Mouse (Mus musculus) embryonic facial prominence, embryonic 15.5 days (tissue): Measurements from ENCODE around the gene Gm28048. TPM values are rescaled to one million over a fixed set of nuclear protein-coding genes. Genes with fewer than 3 reads are reported as not detected.

Source experiments
- ATAC-seq: fragments of 200-750 bp; cut with Nextera tagmentation; 2 replicates; pipeline ENCODE4 v1.8.0; 2017; ENCODE audit warnings: low read depth, moderate TSS enrichment; ENCODE audit not compliant: insufficient number of reproducible peaks, low FRiP score, low TSS enrichment
- H3K27ac ChIP-seq: fragments of 300-500 bp; sonication (generic); replicated peaks from 2 replicates; pipeline ENCODE4 v1.5.1; 2015; ENCODE audit warnings: mild to moderate bottlenecking, inconsistent platforms
- H3K27me3 ChIP-seq: fragments of 300-500 bp; sonication (generic); 2 replicates; pipeline ENCODE4 v1.6.1; 2015; ENCODE audit warnings: inconsistent platforms
- H3K36me3 ChIP-seq: fragments of 300-500 bp; sonication (generic); 2 replicates; pipeline ENCODE4 v1.6.1; 2015; ENCODE audit warnings: mild to moderate bottlenecking, inconsistent platforms
- H3K4me1 ChIP-seq: fragments of 300-500 bp; sonication (generic); 2 replicates; pipeline ENCODE4 v1.6.1; 2015; ENCODE audit warnings: inconsistent platforms
- H3K4me2 ChIP-seq: fragments of 300-500 bp; sonication (generic); replicated peaks from 2 replicates; pipeline ENCODE4 v1.6.1; 2015; ENCODE audit warnings: mild to moderate bottlenecking, inconsistent platforms
- H3K4me3 ChIP-seq: fragments of 300-500 bp; sonication (generic); replicated peaks from 2 replicates; pipeline ENCODE4 v1.5.1; 2015; ENCODE audit warnings: mild to moderate bottlenecking, inconsistent platforms
- H3K9ac ChIP-seq: fragments of 300-500 bp; sonication (generic); 2 replicates; pipeline ENCODE4 v1.6.1; 2015; ENCODE audit warnings: inconsistent platforms
- H3K9me3 ChIP-seq: fragments of 300-500 bp; sonication (generic); replicated peaks from 2 replicates; pipeline ENCODE4 v1.6.1; 2016; ENCODE audit warnings: inconsistent platforms
- WGBS: fragments of 180-500 bp; shearing (Covaris S2); methylation state at CpG from one replicate; pipeline ENCODE4 v1.1.7; 2015; 5-methylcytosine and 5-hydroxymethylcytosine counted together
- polyA plus RNA-seq: library from polyadenylated mRNA; unstranded; fragments of >200 nt; fragmentation: Nextera tagmentation; extraction: Ambion mirVana; gene quantifications from 2 replicates; pipeline ENCODE4 v1.2.1, GENCODE M21; 2015

Gene Gm28048
- polyA plus RNA-seq, 1 experiment from 2014 or later: 11.5 TPM

DNA sequence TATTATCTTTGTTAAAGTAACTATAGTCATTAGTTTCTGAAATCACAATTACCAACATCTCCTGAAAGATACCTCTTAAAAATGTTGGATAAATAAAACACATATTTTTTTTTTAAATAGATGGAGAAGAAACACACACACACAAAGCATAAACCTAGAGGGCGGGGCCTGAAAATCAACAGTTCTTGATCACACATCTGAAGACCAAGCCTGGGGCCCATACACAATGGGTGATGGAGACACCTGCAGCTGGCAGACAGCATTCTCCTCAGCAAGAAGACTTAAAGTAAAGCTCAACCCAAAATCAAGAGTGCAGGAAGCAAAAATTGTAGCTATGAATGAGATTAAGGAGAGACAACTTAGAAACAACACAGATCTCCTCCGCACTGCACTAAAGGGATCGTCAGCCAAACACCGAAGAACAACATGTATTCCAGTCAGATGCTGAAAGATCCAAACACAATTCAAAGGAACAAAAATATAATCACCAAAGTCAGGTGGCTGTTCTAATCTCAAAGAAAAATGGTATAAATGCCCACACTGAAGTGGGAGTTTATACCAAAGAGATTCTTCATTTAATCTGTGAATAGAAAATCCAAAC, 44.1 kb downstream of the Gm28048 start:
- 94% methylated on average over 4 of the region's 4 CpGs for WGBS

GRCm38 (mm10) chr11:22936446-22937125, 45.3 kb downstream of the Gm28048 start:
- Histone ChIP-seq H3K9ac (no peak overlapping the region), H3K27me3 (no peaks in the 10 kb centered on the region), H3K9me3 (no peaks in the 10 kb centered on the region), H3K4me3 (no peak overlapping the region), H3K4me2 (no peak overlapping the region), H3K4me1 (no peaks in the 10 kb centered on the region), H3K27ac (no peak overlapping the region), H3K36me3 (no peaks in the 10 kb centered on the region)
- WGBS: 51% methylated on average over 5 of the region's 5 CpGs
- ATAC-seq: no peak

More for the DNA sequence above, 44.1 kb downstream of the Gm28048 start:
- Histone ChIP-seq H3K9me3 (no peaks in the 10 kb centered on the region), H3K9ac (no peak overlapping the region), H3K27me3 (no peaks in the 10 kb centered on the region), H3K4me2 (no peak overlapping the region), H3K4me3 (no peak overlapping the region), H3K36me3 (no peaks in the 10 kb centered on the region), H3K4me1 (no peaks in the 10 kb centered on the region), H3K27ac (no peak overlapping the region)
- no peak for ATAC-seq

DNA sequence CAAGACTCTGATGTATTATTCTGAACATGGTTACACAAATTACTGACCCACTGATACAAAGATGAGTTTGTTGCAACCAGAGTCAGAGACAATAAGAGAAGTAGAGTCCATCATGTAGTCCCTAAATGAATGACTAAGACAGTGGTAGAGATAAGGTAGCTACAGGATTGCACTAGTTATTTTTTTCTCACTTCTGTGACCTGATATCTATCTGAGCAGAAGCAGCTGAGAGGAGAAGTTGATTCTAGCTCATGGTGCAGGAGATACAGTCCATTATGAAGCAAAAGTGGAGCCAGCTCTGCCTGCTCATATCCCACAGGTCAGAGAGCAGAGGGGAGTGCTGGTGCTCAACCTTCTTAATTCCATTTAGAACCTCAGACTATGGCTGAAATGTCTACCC, 49.7 kb downstream of the Gm28048 start:
- H3K4me1 ChIP-seq: no peaks in the 10 kb centered on the region; the same call in 1 of the 2 replicates
- no peaks in the 10 kb centered on the region for H3K36me3 ChIP-seq
- no peak overlapping the region for H3K27ac ChIP-seq
- H3K4me3 ChIP-seq: no peak overlapping the region
- H3K9me3 ChIP-seq: no peaks in the 10 kb centered on the region
- H3K4me2 ChIP-seq: no peak overlapping the region
- H3K9ac ChIP-seq: no peak overlapping the region
- H3K27me3 ChIP-seq: no peaks in the 10 kb centered on the region
- ATAC-seq: no peak

GRCm38 (mm10) chr11:22931320-22931905, 50.5 kb downstream of the Gm28048 start:
- Histone ChIP-seq H3K4me3 (no peak overlapping the region), H3K9me3 (no peaks in the 10 kb centered on the region), H3K27ac (no peak overlapping the region), H3K9ac (no peak overlapping the region), H3K4me1 (no peaks in the 10 kb centered on the region; the same call in 1 of the 2 replicates), H3K27me3 (no peaks in the 10 kb centered on the region), H3K4me2 (no peak overlapping the region), H3K36me3 (no peaks in the 10 kb centered on the region)
- no peak for ATAC-seq
- WGBS: 90% methylated on average over 2 of the region's 2 CpGs

DNA sequence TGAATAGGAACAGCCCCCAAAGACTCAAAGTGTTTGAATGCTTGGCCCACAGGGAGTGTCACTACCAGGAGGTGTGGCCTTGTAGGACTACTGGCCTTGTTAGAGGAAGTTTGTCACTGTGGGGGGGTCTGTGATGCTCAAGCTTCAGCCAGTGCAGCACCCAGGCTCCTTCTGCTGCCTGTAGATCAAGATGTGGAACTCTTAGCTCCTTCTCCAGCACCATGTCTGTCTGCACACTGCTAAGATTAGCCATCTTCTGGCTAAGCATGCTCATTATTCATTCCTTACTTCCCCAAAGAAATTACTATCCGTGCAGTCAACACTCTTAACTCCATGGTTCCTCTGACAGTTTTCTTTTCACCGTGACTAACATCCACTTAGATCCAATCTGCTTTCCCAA, 51.8 kb downstream of the Gm28048 start:
- H3K9ac ChIP-seq: no peak overlapping the region
- H3K27me3 ChIP-seq: no peaks in the 10 kb centered on the region
- no peak overlapping the region for H3K4me3 ChIP-seq
- H3K4me2 ChIP-seq: no peak overlapping the region
- no peaks in the 10 kb centered on the region for H3K36me3 ChIP-seq
- no peak overlapping the region for H3K27ac ChIP-seq
- no peaks in the 10 kb centered on the region for H3K9me3 ChIP-seq
- ATAC-seq: no peak
- WGBS: 54% methylated on average over 2 of the region's 2 CpGs
- H3K4me1 ChIP-seq: no peaks in the 10 kb centered on the region; the same call in 1 of the 2 replicates

DNA sequence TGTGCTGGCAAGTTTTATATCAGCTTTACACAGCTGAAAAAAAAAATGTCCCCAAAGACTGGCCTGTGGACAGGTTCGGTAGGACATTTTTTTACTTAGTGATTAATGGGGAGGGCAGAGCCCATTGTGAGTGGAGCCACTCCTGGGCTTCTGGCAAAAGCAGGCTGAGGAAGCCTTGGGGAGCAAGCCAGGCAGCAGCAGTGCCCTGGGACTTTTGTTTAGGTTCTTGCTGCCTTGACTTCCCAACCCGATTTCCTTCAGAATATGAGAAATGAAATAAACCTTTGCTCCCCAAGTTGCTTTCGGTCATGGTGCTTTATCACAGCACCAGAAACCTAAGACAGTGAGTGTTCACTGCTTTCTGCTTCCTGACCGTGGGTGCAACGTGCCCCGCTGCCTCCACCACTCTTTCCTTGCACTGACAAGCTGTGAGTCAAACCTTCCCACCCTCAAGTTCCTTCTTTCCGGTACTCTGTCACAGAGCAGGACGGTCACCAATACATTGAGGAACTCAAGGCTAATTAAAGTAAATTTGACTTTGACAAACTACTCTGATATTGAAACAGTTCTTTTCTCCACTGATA, 53.2 kb downstream of the Gm28048 start:
- no peak overlapping the region for H3K4me2 ChIP-seq
- no peaks in the 10 kb centered on the region for H3K36me3 ChIP-seq
- no peak for ATAC-seq
- no peaks in the 10 kb centered on the region for H3K27me3 ChIP-seq
- no peak overlapping the region for H3K27ac ChIP-seq
- H3K4me1 ChIP-seq: no peaks in the 10 kb centered on the region; the same call in 1 of the 2 replicates
- H3K9me3 ChIP-seq: no peaks in the 10 kb centered on the region
- no peak overlapping the region for H3K9ac ChIP-seq
- no peak overlapping the region for H3K4me3 ChIP-seq
- WGBS: 82% methylated on average over 8 of the region's 8 CpGs

DNA sequence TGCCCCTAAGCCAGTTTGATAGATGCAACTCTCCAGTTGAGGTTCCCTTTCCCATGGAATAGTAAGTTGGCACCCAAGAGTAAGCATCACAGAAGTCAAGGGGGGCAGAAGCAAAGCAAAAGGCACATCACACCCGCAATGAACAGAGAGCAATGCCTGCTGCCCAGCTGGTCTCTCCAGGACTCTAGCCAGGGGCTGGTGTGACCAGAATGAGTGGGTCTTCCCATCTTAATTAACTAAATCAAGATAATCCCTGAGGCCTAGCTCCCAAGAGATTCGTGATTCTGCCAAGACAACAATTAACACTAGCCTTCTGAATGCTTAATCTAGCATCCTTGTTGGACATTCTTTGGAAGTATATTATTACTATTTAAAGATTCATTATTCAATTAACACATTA, 58.3 kb downstream of the Gm28048 start:
- WGBS: 78% methylated on average over 2 of the region's 2 CpGs
- H3K27ac ChIP-seq: no peak overlapping the region
- H3K9me3 ChIP-seq: no peaks in the 10 kb centered on the region
- H3K4me1 ChIP-seq: no peaks in the 10 kb centered on the region
- no peak overlapping the region for H3K9ac ChIP-seq
- no peaks in the 10 kb centered on the region for H3K27me3 ChIP-seq
- no peaks in the 10 kb centered on the region for H3K36me3 ChIP-seq
- no peak overlapping the region for H3K4me2 ChIP-seq
- H3K4me3 ChIP-seq: no peak overlapping the region
- no peak for ATAC-seq

GRCm38 (mm10) chr11:22922546-22922945, 59.3 kb downstream of the Gm28048 start:
- 73% methylated on average over 2 of the region's 2 CpGs for WGBS
- 0 out of 2 replicates have a peak, but pooled peaks cover under 1% of the 10 kb centered on the region for H3K36me3 ChIP-seq
- ATAC-seq: no peak
- H3K27ac ChIP-seq: no peak overlapping the region
- no peaks in the 10 kb centered on the region for H3K4me1 ChIP-seq
- H3K9ac ChIP-seq: no peak overlapping the region
- no peak overlapping the region for H3K4me3 ChIP-seq
- no peaks in the 10 kb centered on the region for H3K9me3 ChIP-seq
- H3K4me2 ChIP-seq: no peak overlapping the region
- H3K27me3 ChIP-seq: no peaks in the 10 kb centered on the region

GRCm38 (mm10) chr11:22919336-22919735, 62.6 kb downstream of the Gm28048 start:
- Histone ChIP-seq H3K4me2 (no peak overlapping the region), H3K27me3 (no peaks in the 10 kb centered on the region), H3K4me1 (no peaks in the 10 kb centered on the region), H3K9ac (no peak overlapping the region), H3K9me3 (no peaks in the 10 kb centered on the region), H3K36me3 (0 out of 2 replicates have a peak, but pooled peaks cover 6% of the 10 kb centered on the region), H3K4me3 (no peak overlapping the region), H3K27ac (no peak overlapping the region)
- no peak for ATAC-seq
- WGBS: 61% methylated on average over 2 of the region's 2 CpGs

- H3K4me3 ChIP-seq: no peak overlapping the region
- H3K4me2 ChIP-seq: no peak overlapping the region
- no peaks in the 10 kb centered on the region for H3K9me3 ChIP-seq
- H3K27ac ChIP-seq: no peak overlapping the region
- no peaks in the 10 kb centered on the region for H3K4me1 ChIP-seq
- no peak overlapping the region for H3K9ac ChIP-seq
- no peak for ATAC-seq
- H3K36me3 ChIP-seq: 0 out of 2 replicates have a peak, but pooled peaks cover 6% of the 10 kb centered on the region
- 85% methylated on average over 7 of the region's 7 CpGs for WGBS
- no peaks in the 10 kb centered on the region for H3K27me3 ChIP-seq
Observed at GRCm38 (mm10) chr11:22917786-22918185, 64.1 kb downstream of the Gm28048 start.

DNA sequence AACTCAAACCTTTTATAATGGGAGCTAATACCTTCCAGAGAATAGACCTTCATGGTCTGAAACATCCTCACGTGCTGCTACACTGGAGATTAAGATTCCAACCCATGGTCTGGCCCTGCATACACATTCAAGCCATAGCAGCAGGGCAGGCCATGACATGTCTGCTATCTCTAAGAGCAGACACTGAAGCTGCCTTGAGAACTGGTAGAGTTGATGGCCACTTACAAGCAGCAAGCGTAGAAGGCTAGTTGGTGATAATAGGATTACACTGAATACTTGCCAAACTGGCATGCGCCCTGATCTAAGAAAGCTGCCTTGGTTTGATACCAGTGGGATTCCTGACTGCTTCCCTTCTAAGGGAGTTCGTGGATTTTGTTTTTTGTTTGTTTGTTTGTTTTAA, 68.1 kb downstream of the Gm28048 start:
- Histone ChIP-seq H3K27ac (no peak overlapping the region), H3K36me3 (0 out of 2 replicates have a peak, but pooled peaks cover 6% of the 10 kb centered on the region), H3K9ac (no peak overlapping the region), H3K4me3 (no peak overlapping the region), H3K4me2 (no peak overlapping the region), H3K27me3 (no peaks in the 10 kb centered on the region), H3K9me3 (no peaks in the 10 kb centered on the region), H3K4me1 (no peaks in the 10 kb centered on the region)
- WGBS: 63% methylated on average over 4 of the region's 4 CpGs
- no peak for ATAC-seq
